In the genomic region with DNA sequence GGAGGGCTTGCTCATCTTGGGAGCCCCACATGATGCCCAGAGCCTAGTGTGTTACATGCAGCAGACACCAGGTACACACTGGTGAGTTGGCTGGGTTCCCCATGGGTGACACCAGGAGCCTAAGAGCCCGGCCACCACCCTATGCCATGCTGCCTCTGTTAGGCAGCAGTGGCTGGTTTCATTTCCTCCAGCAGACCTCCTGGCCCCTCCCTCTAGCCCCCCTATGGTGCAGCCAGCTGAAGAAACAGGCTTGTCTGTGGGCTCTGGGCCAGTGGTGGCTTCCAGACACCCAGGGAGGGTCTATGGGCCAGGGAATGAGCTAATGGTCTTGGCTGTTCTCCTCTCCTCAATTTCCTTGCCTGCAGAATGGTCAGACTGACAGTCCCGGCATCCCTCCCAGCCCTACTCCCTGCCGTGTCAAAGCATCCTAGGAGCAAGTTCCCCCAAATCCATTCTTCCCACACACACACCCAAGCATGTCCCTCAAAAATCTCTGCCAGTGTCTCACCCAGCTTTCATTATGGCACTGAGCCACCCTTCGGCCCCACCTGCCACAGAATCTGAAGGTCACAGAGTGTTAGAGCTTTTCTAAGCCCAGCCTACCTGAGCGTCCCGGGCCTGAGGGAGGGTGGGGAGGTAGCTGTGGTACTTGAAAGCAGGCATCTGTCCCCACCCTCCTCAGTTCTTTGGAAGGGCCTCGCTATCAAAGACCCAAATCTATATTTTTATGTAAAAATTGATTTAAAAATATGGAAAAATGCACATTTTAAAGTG, we compare ENCODE assay signal across 10 mouse cellular contexts. TPM values are rescaled to one million over a fixed set of nuclear protein-coding genes. Genes with fewer than 3 reads are reported as not detected.
DNase-seq lines count a peak whose midpoint lies in the region; ATAC-seq lines count a peak whose summit lies in the region.
"Had no signal": no experiment of that assay in that cellular context is flagged by ENCODE, and none has a peak within 500 bp of the region (broad histone marks: within the 10 kb centered on the region; RNA-seq: fewer than 3 reads in every experiment).

No protein-coding gene starts in this region.

- H3K9ac ChIP-seq in forebrain, embryonic 11.5 days (ENCODE audit: low read length) = no peak overlapping the region
- H3K9ac ChIP-seq in embryonic facial prominence, embryonic 11.5 days (replicated peaks; ENCODE audit: low read length) = no peak overlapping the region

- no peak for ATAC-seq in forebrain, embryonic 11.5 days (replicated peaks; ENCODE audit: low FRiP score)
- no peak for ATAC-seq in embryonic facial prominence, embryonic 11.5 days (replicated peaks; ENCODE audit: insufficient number of reproducible peaks, low FRiP score, low TSS enrichment, low read depth)
- ATAC-seq: CD4-positive, CD25-positive, alpha-beta regulatory T cell, adult 4 months had no signal

- 58% methylated on average over 7 of the region's 7 CpGs for WGBS in forebrain, embryonic 10.5 days
- 54% methylated on average over 7 of the region's 7 CpGs for WGBS in forebrain, embryonic 11.5 days
- WGBS in embryonic facial prominence, embryonic 11.5 days = 41% methylated on average over 7 of the region's 7 CpGs

- H3K36me3 ChIP-seq in forebrain, embryonic 10.5 days (replicated peaks) = no peaks in the 10 kb centered on the region
- no peaks in the 10 kb centered on the region for H3K36me3 ChIP-seq in forebrain, embryonic 11.5 days (ENCODE audit: control insufficient read depth, insufficient read depth, low read length)
- no peaks in the 10 kb centered on the region for H3K36me3 ChIP-seq in embryonic facial prominence, embryonic 11.5 days (replicated peaks; ENCODE audit: control insufficient read depth, insufficient read depth, low read depth, low read length)

- no peak overlapping the region for H3K4me2 ChIP-seq in forebrain, embryonic 11.5 days (ENCODE audit: low read depth, low read length, severe bottlenecking)
- H3K4me2 ChIP-seq in embryonic facial prominence, embryonic 11.5 days (ENCODE audit: low read depth, low read length) = no peak overlapping the region

- peaks cover 85% of the 10 kb centered on the region for H3K4me1 ChIP-seq in forebrain, embryonic 10.5 days
- H3K4me1 ChIP-seq in forebrain, embryonic 11.5 days (replicated peaks; ENCODE audit: control insufficient read depth, insufficient read depth, low read length) = peaks cover 6% of the 10 kb centered on the region; the same call in 1 of the 2 replicates
- peaks cover 14% of the 10 kb centered on the region for H3K4me1 ChIP-seq in embryonic facial prominence, embryonic 11.5 days (ENCODE audit: control insufficient read depth, insufficient read depth, low read length)

- H3K9me3 ChIP-seq in forebrain, embryonic 10.5 days = no peaks in the 10 kb centered on the region
- H3K9me3 ChIP-seq in forebrain, embryonic 11.5 days (ENCODE audit: control insufficient read depth, low read length) = no peaks in the 10 kb centered on the region
- H3K9me3 ChIP-seq in embryonic facial prominence, embryonic 11.5 days (replicated peaks; ENCODE audit: control insufficient read depth, low read length) = no peaks in the 10 kb centered on the region

- no peak overlapping the region for H3K4me3 ChIP-seq in forebrain, embryonic 10.5 days
- no peak overlapping the region for H3K4me3 ChIP-seq in forebrain, embryonic 11.5 days (ENCODE audit: low read depth, low read length)
- no peak overlapping the region for H3K4me3 ChIP-seq in embryonic facial prominence, embryonic 11.5 days (ENCODE audit: low read depth, low read length)

- DNase-seq in forebrain, embryonic 10.5 days (ENCODE audit: extremely low spot score, low spot score) = no peak
- no peak for DNase-seq in forebrain, embryonic 11.5 days (ENCODE audit: low spot score)
- peak; percentile 40 for DNase-seq in lung, postnatal 14 days
- DNase-seq in lung, adult 18-20 months = no peak
- peak; percentile 34 for DNase-seq in embryonic facial prominence, embryonic 11.5 days (ENCODE audit: low spot score)
- DNase-seq in lung, postnatal 4 days = peak; percentile 43 to 67
- DNase-seq in gastrocnemius, postnatal 10 days = no peak
- DNase-seq in adrenal gland, adult 18-20 months (ENCODE audit: low spot score in 2 of 2) = no peak

- H3K27ac ChIP-seq in forebrain, embryonic 10.5 days = peak overlapping the region; percentile 49; the same call in 1 of the 2 replicates
- H3K27ac ChIP-seq in forebrain, embryonic 11.5 days (ENCODE audit: low read depth, low read length) = no peak overlapping the region
- H3K27ac ChIP-seq in embryonic facial prominence, embryonic 11.5 days (replicated peaks; ENCODE audit: low read depth, low read length) = no peak overlapping the region

- H3K27me3 ChIP-seq in forebrain, embryonic 10.5 days (ENCODE audit: poor library complexity, severe bottlenecking) = peaks cover 73% of the 10 kb centered on the region
- peaks cover 5% of the 10 kb centered on the region; the same call in 1 of the 2 replicates for H3K27me3 ChIP-seq in forebrain, embryonic 11.5 days (ENCODE audit: control insufficient read depth, insufficient read depth, low read length)
- 0 out of 2 replicates have a peak, but pooled peaks cover 4% of the 10 kb centered on the region for H3K27me3 ChIP-seq in embryonic facial prominence, embryonic 11.5 days (ENCODE audit: control insufficient read depth, insufficient read depth, low read length)

RNA-seq across cellular contexts. Expression of gene Tns1, which starts 29.6 kb away (rescaled TPM):
- polyA plus RNA-seq in forebrain, embryonic 10.5 days (2016; fragmentation: Nextera tagmentation; extraction: Ambion mirVana) = 11.6 and 15.9 TPM in 2 replicates
- polyA plus RNA-seq in forebrain, embryonic 11.5 days (2014; fragmentation: Nextera tagmentation; extraction: Ambion mirVana) = 15.6 and 17.1 TPM in 2 replicates
- polyA plus RNA-seq in embryonic facial prominence, embryonic 11.5 days (2014; fragmentation: Nextera tagmentation; extraction: Ambion mirVana) = 21.1 and 21.6 TPM in 2 replicates
- 100 to 1,000 TPM; 193 to 196 TPM for total RNA-seq in gastrocnemius, postnatal 10 days (2021)
- 100 to 1,000 TPM; 389 to 450 TPM for total RNA-seq in adrenal gland, adult 18-20 months (2021)

RNA-seq across cellular contexts. Expression of gene Rufy4, which starts 30.7 kb away (rescaled TPM):
- 0.27 and 0.35 TPM in 2 replicates for polyA plus RNA-seq in forebrain, embryonic 10.5 days (2016; fragmentation: Nextera tagmentation; extraction: Ambion mirVana)
- polyA plus RNA-seq in forebrain, embryonic 11.5 days (2014; fragmentation: Nextera tagmentation; extraction: Ambion mirVana) = 0.24 and 0.27 TPM in 2 replicates
- polyA plus RNA-seq in embryonic facial prominence, embryonic 11.5 days (2014; fragmentation: Nextera tagmentation; extraction: Ambion mirVana) = 0.11 and 0.28 TPM in 2 replicates
- 1 to 10 TPM in 1 of 2 experiments, under 1 TPM in 1; 0.12 to 1.2 TPM for total RNA-seq in gastrocnemius, postnatal 10 days (2021)
- 1 to 10 TPM; 1.3 to 2.0 TPM for total RNA-seq in adrenal gland, adult 18-20 months (2021)
- total RNA-seq: layer of hippocampus, postnatal 36 days had no signal
- polyA plus RNA-seq: CD4-positive, CD25-positive, alpha-beta regulatory T cell, adult 4 months had no signal

RNA-seq across cellular contexts. Expression of gene Cxcr2, which starts 59.1 kb away (rescaled TPM):
- 0.05 and 0.14 TPM in 2 replicates for polyA plus RNA-seq in forebrain, embryonic 10.5 days (2016; fragmentation: Nextera tagmentation; extraction: Ambion mirVana)
- 0.12 and 0.17 TPM in 2 replicates for polyA plus RNA-seq in forebrain, embryonic 11.5 days (2014; fragmentation: Nextera tagmentation; extraction: Ambion mirVana)
- 0.07 and 0.08 TPM in 2 replicates for polyA plus RNA-seq in embryonic facial prominence, embryonic 11.5 days (2014; fragmentation: Nextera tagmentation; extraction: Ambion mirVana)
- under 1 TPM in 1 of 2 experiments, not detected in 1; 0.18 TPM for total RNA-seq in gastrocnemius, postnatal 10 days (2021)
- total RNA-seq in adrenal gland, adult 18-20 months (2021) = under 1 TPM in 1 of 2 experiments, not detected in 1; 0.13 TPM
- polyA plus RNA-seq: CD4-positive, CD25-positive, alpha-beta regulatory T cell, adult 4 months had no signal

Comparison
In these comparisons a context has a peak if more than half of its experiments do, and no peak if none do; other contexts are left out.
1. DNase-seq: peak in lung, postnatal 14 days (single experiment), embryonic facial prominence, embryonic 11.5 days (single experiment) and lung, postnatal 4 days (2 of 2); none in forebrain, embryonic 10.5 days (single experiment), forebrain, embryonic 11.5 days (single experiment), lung, adult 18-20 months (0 of 2), gastrocnemius, postnatal 10 days (single experiment) and adrenal gland, adult 18-20 months (0 of 2).